Mouse (Mus musculus) mature B cell (primary cell): ENCODE data around the gene Fblim1.
"Not testable (repeated sequence)": the region's sequence is repeated elsewhere in the genome, so short reads cannot be mapped to it uniquely, and the experiment has no call there.

Experiments used
- in situ Hi-C: fragments of 300-500 bp; cut with MboI; formaldehyde crosslinking; loops from 2 replicates; pipeline ENCODE4 v1.14.3; 2019

Gene Fblim1

GRCm38 (mm10) chr4:141567174-141567573 lies 38.7 kb downstream of the Fblim1 start:
- in situ Hi-C loops = loop anchor here (10.0 kb wide), 1 partner anchor 132 kb away; the partner anchor contains the start of gene Srarp

GRCm38 (mm10) chr4:141566187-141566586 lies 39.7 kb downstream of the Fblim1 start:
- in situ Hi-C loops = loop anchor here (10.0 kb wide), 1 partner anchor 131 kb away; the partner anchor contains the start of gene Srarp

GRCm38 (mm10) chr4:141565325-141565724 lies 40.6 kb downstream of the Fblim1 start:
- in situ Hi-C loops = loop anchor here (10.0 kb wide), 1 partner anchor 131 kb away; the partner anchor contains the start of gene Srarp

- in situ Hi-C loops = loop anchor here (10.0 kb wide), 1 partner anchor 130 kb away; the partner anchor contains the start of gene Srarp
These were observed 41.2 kb downstream of the Fblim1 start for GRCm38 (mm10) chr4:141564660-141565059.

DNA sequence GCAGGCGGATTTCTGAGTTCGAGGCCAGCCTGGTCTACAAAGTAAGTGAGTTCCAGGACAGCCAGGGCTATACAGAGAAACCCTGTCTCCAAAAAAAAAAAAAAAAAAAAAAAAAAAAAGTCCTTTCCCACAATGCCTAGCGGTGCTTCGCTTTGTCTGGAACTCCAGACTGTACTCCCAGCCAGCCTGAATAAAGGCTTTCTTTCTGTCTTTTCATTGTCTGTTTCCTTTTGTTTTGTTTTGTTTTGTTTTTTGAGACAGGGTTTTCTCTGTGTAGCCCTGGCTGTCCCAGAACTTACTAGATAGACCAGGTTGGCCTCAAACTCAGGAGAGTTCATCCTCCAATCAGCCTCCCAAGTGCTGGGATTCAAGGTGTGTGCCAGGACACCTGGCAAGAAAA lies 41.7 kb downstream of the Fblim1 start:
- in situ Hi-C loops = loop anchor here (10.0 kb wide), 1 partner anchor 129 kb away; the partner anchor contains the start of gene Srarp

DNA sequence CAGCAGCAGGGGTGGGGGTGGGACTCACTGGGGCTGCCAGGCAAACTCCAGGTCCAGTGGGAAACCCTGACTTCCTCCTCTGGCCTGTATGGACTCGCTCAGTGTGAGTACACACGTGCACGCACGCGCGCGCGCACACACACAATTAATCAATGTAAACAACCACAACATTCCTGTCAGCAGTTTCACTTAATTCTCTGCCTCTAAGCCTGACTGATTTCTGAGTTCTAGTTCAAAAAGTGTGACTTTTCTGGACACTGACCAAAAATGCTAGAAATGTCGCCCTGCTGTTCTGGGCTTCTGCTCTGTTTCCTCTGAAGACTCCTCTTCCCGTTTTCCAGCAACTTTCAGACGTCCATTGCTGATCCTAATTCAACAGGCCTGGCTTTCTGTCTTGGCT lies 43.6 kb downstream of the Fblim1 start:
- in situ Hi-C loops = loop anchor here (10.0 kb wide), 1 partner anchor 127 kb away; the partner anchor contains the start of gene Srarp

DNA sequence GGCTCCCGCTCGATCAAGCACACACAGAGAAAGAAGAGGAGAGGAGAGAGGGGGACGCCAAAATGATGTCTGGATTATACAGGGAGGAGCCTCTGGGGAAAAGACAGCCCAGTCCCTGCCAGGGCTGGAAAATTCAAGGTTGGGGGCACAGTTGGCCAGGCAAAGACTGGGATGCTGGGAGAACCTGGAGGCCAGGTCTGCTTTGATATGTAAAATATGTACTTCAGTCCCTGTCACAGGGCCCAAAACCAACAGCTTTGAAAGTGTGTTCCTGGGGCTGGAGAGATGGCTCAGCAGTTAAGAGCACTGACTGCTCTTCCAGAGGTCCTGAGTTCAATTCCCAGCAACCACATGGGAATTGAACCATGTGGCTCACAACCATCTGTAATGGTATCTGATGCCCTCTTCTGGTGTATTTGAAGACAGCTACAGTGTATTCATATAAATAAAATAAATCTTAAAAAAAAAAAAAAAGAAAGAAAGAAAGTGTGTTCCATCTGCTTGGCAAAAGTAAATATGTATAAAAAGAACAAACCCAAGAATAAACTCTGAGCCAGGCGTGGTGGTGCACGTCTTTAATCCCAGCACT lies 44.5 kb downstream of the Fblim1 start:
- in situ Hi-C loops = loop anchor here (10.0 kb wide), 1 partner anchor 127 kb away; the partner anchor contains the start of gene Srarp

GRCm38 (mm10) chr4:141559898-141560263 lies 46.0 kb downstream of the Fblim1 start:
- in situ Hi-C loops = loop anchor here (10.0 kb wide), 1 partner anchor 125 kb away; the partner anchor contains the start of gene Srarp

DNA sequence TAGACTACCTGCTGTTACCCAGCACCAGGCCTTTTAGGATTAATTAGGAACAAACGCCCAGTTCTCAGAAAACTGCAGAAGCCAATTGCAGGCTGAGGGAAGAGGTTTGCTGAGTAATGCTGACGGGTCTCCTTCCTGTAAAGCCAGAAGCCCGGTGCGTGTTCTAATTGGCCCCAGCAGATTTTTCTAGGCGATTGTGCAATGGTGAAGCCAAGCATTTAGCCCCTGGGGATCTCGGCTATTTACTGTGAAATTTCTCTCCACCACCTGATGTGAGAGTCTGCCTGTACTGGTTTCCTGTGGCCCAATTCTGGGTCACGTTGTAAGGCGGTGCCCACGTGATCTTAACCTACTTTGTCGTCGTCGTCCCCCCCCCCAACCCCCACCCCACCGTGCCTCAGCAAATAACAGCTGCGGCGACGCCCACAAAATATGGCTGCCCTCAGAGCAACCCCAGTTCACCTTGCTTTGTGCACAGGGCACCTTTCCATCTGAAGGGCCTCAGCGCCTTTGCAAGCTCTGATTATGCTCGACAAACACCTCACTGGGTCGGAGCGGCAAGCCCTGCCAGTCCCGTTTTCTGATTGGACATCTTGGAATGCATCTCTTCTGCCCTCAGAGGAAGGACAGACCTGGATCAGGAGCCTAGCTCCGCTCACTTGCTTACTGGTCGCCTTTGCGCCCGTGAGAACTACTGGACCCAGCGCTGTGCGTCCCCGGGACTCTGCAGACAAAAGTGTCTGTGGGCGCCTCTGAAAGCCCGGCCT lies 46.6 kb downstream of the Fblim1 start:
- in situ Hi-C loops = no loop called here

DNA sequence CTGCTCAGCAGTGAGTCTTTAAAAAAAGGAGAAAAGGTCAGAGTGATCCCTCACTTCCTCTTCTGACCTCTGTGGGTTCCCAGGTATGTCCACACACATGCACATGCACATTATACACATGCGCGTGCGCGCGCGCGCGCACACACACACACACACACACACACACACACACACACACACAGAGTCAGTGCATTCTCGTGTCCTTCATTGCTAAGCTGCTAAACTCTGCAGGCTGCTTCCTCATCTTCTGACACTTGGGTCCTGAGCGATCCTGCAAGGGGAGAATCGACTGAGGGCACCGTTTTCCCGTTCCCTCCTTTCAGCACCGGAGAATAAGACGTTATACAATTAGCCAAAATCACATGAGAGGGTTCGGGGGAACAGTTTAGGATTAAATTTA lies 47.2 kb downstream of the Fblim1 start:
- in situ Hi-C loops = no loop called here

DNA sequence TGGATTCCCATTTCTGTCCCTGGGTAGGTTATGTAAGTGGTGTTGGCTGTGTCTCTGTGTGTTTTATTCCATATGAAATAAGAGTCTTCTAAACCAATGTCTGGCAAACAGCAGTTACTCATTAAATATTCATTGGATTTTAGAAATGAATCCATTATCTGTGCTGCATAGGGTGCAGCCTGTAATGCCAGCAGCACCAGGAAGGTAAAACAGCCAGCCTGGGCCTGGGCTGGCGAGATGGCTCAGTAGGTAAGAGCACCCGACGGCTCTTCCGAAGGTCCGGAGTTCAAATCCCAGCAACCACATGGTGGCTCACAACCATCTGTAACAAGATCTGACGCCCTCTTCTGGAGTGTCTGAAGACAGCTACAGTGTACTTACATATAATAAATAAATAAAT lies 49.7 kb downstream of the Fblim1 start:
- in situ Hi-C loops = not testable (repeated sequence)

- in situ Hi-C loops = not testable (repeated sequence)
These were observed 51.5 kb downstream of the Fblim1 start for GRCm38 (mm10) chr4:141554255-141554865.

GRCm38 (mm10) chr4:141552484-141552883 lies 53.4 kb downstream of the Fblim1 start:
- in situ Hi-C loops = no loop called here

DNA sequence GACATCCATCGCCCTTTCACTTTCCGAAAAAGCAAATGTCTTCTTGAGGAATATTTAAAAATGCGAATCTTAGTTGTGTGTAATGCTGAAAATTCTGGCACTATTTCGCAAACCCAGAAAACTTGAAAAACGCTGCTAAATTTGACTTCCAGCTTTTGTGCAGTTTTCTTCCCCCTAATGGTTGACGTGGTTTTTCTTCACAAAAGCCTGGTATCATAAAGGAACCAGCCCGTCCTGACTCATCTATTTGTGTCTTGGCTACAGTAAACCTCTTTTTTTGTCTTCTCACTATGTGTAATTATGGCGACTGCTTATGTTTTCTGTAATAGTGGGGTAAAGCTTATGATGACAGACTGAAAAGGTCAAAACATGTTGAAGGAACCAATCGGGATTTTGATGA lies 58.6 kb downstream of the Fblim1 start:
- in situ Hi-C loops = no loop called here

DNA sequence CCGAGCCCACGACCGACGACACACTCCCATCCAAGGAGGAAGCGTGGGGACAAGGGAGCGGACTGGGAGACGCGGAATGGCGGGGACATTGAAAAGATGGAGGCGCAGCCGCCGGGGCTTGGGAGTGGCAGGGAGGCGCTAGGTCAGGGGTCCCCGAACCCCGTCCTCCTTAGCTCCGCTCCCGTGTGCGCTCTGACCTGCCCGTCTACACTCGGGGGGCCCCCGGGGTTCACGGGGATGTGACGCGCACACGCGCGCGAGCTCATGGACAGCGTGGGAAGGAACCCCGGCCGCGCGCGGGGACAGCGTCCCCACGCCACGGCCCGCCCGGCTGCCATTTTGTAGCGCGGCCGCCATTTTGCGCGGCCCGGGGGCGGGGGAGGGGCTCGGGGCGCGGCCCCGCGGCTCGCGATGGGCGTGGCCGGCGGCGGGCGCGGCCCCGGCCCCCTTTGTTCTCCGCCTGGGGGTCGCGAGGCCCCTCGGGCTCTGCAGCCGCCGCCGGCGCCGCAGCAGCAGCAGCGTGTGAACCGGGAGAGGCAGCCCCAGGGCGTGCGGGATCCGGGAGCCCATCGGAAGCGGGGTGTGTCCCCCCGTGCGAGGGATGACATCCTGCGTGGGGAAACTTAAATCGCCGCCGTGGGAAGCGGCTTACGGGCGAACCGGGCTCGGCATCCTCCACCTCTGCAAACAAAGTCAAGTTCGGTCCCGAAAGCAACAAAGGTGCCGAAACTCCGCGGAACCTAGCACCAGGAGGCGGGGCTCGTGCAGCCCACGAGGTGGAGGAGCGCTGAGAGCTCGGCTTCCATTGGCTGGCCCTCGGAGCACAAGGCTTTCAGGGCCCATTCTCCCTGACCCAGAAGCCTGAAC lies 59.3 kb downstream of the Fblim1 start:
- in situ Hi-C loops = no loop called here

GRCm38 (mm10) chr4:141545743-141546333 lies 60.1 kb downstream of the Fblim1 start:
- in situ Hi-C loops = no loop called here

- in situ Hi-C loops = no loop called here
These were observed 60.7 kb downstream of the Fblim1 start for GRCm38 (mm10) chr4:141545071-141545742.

- in situ Hi-C loops = no loop called here
These were observed 61.4 kb downstream of the Fblim1 start for GRCm38 (mm10) chr4:141544536-141544935.

GRCm38 (mm10) chr4:141543593-141543992 lies 62.3 kb downstream of the Fblim1 start:
- in situ Hi-C loops = no loop called here

- in situ Hi-C loops = no loop called here
These were observed 64.0 kb downstream of the Fblim1 start for GRCm38 (mm10) chr4:141541851-141542250.

DNA sequence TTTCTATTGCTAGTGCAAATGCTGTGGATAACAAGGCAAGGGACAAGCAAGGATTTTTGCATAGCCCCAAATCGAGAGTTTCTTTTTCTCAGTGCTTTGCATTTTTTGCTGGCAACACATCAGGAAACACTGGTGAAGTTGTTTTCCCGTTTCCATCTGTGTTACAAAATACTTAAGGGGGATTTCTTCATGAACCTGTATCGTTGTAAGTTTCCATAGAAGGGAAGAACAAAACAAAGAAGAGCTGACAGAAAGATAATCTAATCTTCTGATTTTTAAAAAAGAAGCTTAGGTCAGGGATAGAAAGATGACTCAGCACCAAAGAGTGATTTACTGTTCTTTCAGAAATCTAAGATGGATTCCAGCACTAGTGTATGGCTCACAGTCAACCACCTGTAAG lies 65.1 kb downstream of the Fblim1 start:
- in situ Hi-C loops = no loop called here
